Mouse (Mus musculus) spleen, postnatal 10 days (tissue): ENCODE data around the gene Jmjd1c.

ENCODE experiments used
- DNase-seq, 2 experiments: peaks; one replicate each; pipeline ENCODE4 v3.0.0; 2021 to 2022; ENCODE audit warnings: low spot score in 2 of 2

Gene Jmjd1c

GRCm38 (mm10) chr10:67301046-67301445, 205.1 kb downstream of the Jmjd1c start:
- no peak for DNase-seq

GRCm38 (mm10) chr10:67302340-67302739, 206.4 kb downstream of the Jmjd1c start:
- DNase-seq, result no peak
